Mouse (Mus musculus) mature B cell (primary cell): ENCODE measurements around the gene Zswim7.

Experiments
- in situ Hi-C: fragments of 300-500 bp; cut with MboI; formaldehyde crosslinking; loops from 2 replicates; pipeline ENCODE4 v1.14.3; 2019

Zswim7 gene

GRCm38 (mm10) chr11:62280675-62281600 is at the start of gene Zswim7, which contains the start of gene Ttc19:
Zswim7 (minus strand) TSS chr11:62281375.
Ttc19 (plus strand) TSS chr11:62281473.
- in situ Hi-C loops = loop anchor here (10.0 kb wide), 2 partner anchors 156 to 226 kb away; no protein-coding TSS in a partner anchor

- in situ Hi-C loops = no loop called here
Observed at GRCm38 (mm10) chr11:62323659-62324058, 42.5 kb upstream of the Zswim7 start.

GRCm38 (mm10) chr11:62320097-62320496 is 38.9 kb upstream of the Zswim7 start:
- in situ Hi-C loops = no loop called here

- in situ Hi-C loops = no loop called here
Observed at GRCm38 (mm10) chr11:62317746-62318145, 36.6 kb upstream of the Zswim7 start.

- in situ Hi-C loops = no loop called here
Observed at GRCm38 (mm10) chr11:62314984-62315383, 33.8 kb upstream of the Zswim7 start.

GRCm38 (mm10) chr11:62309296-62309695 is 28.1 kb upstream of the Zswim7 start:
- in situ Hi-C loops = no loop called here

- in situ Hi-C loops = no loop called here
Observed at GRCm38 (mm10) chr11:62305866-62306265, 24.7 kb upstream of the Zswim7 start.

GRCm38 (mm10) chr11:62298883-62299282 is 17.7 kb upstream of the Zswim7 start:
- in situ Hi-C loops = no loop called here

GRCm38 (mm10) chr11:62294121-62294520 is 12.9 kb upstream of the Zswim7 start:
- in situ Hi-C loops = no loop called here

- in situ Hi-C loops = loop anchor here (10.0 kb wide), 2 partner anchors 163 to 233 kb away; no protein-coding TSS in a partner anchor
Observed at GRCm38 (mm10) chr11:62287700-62288099, 6.5 kb upstream of the Zswim7 start.

- in situ Hi-C loops = loop anchor here (10.0 kb wide), 2 partner anchors 160 to 230 kb away; no protein-coding TSS in a partner anchor
Observed at GRCm38 (mm10) chr11:62285020-62285419, 3.8 kb upstream of the Zswim7 start.

GRCm38 (mm10) chr11:62284020-62284419 is 2.8 kb upstream of the Zswim7 start:
- in situ Hi-C loops = loop anchor here (10.0 kb wide), 2 partner anchors 159 to 229 kb away; no protein-coding TSS in a partner anchor

- in situ Hi-C loops = loop anchor here (10.0 kb wide), 2 partner anchors 157 to 227 kb away; no protein-coding TSS in a partner anchor
Observed at GRCm38 (mm10) chr11:62281601-62281997, 424 bp upstream of the Zswim7 start.

- in situ Hi-C loops = no loop called here
Observed at GRCm38 (mm10) chr11:62278027-62278426, 3.1 kb downstream of the Zswim7 start.

GRCm38 (mm10) chr11:62277086-62277485 is 4.1 kb downstream of the Zswim7 start:
- in situ Hi-C loops = no loop called here

- in situ Hi-C loops = no loop called here
Observed at GRCm38 (mm10) chr11:62270851-62271250, 10.3 kb downstream of the Zswim7 start.

- in situ Hi-C loops = no loop called here
Observed at GRCm38 (mm10) chr11:62269097-62269496, 12.1 kb downstream of the Zswim7 start.

- in situ Hi-C loops = no loop called here
Observed at GRCm38 (mm10) chr11:62268381-62268780, 12.8 kb downstream of the Zswim7 start.

- in situ Hi-C loops = no loop called here
Observed at GRCm38 (mm10) chr11:62266466-62267214, 14.5 kb downstream of the Zswim7 start.

GRCm38 (mm10) chr11:62265642-62266041 is 15.5 kb downstream of the Zswim7 start:
- in situ Hi-C loops = no loop called here

- in situ Hi-C loops = no loop called here
Observed at GRCm38 (mm10) chr11:62264018-62264417, 17.2 kb downstream of the Zswim7 start.

- in situ Hi-C loops = no loop called here
Observed at GRCm38 (mm10) chr11:62263599-62263998, 17.6 kb downstream of the Zswim7 start.
